Mouse (Mus musculus) lung, postnatal 0 days (tissue): ENCODE data around the gene Abhd10.
A peak's percentile ranks its signal among the peaks of the same experiment; 100 is the strongest.

Experiments
- CTCF ChIP-seq: IDR thresholded peaks from 2 replicates; pipeline ENCODE4 v1.5.1; 2016; ENCODE audit warnings: antibody characterized with exemption, mild to moderate bottlenecking
- EP300 ChIP-seq: IDR thresholded peaks from 2 replicates; pipeline ENCODE4 v1.6.1; 2016; ENCODE audit warnings: antibody characterized with exemption, mild to moderate bottlenecking, control low read depth

- no peak for TF ChIP-seq CTCF
- peak; percentile 40; the same call in 1 of the 2 replicates for TF ChIP-seq EP300
These were observed 48.5 kb upstream of the Abhd10 start for GRCm38 (mm10) chr16:45791286-45791685.
